Mouse (Mus musculus): ENCODE measurements around the gene Prl2c1.
"Not testable (repeated sequence)": the region's sequence is repeated elsewhere in the genome, so short reads cannot be mapped to it uniquely, and the experiment has no call there.

Gene Prl2c1

GRCm38 (mm10) chr13:27849042-27849441, at the start of gene Prl2c1:
Prl2c1 (plus strand) TSS chr13:27849342.
- in situ Hi-C loops (cut with MboI; ENCODE audit: low sequenced_read_pairs), result no loop called here

GRCm38 (mm10) chr13:27801354-27801753, 47.8 kb upstream of the Prl2c1 start, which contains the start of gene Prl2a1:
Prl2a1 (plus strand) TSS chr13:27801654.
- in situ Hi-C loops (cut with MboI; ENCODE audit: low sequenced_read_pairs), result no loop called here

- in situ Hi-C loops (cut with MboI; ENCODE audit: low sequenced_read_pairs), result no loop called here
Measured at GRCm38 (mm10) chr13:27802765-27803164, 46.4 kb upstream of the Prl2c1 start.

GRCm38 (mm10) chr13:27904236-27904635, 55.1 kb downstream of the Prl2c1 start:
- in situ Hi-C loops (cut with MboI; ENCODE audit: low sequenced_read_pairs), result not testable (repeated sequence)

All from CH12F3 (cell line).